Mouse (Mus musculus) heart, postnatal 0 days (tissue): ENCODE results near the gene Cacna2d4. TPM values are rescaled to one million over a fixed set of nuclear protein-coding genes. Genes with fewer than 3 reads are reported as not detected.

ENCODE experiments used
- ATAC-seq: fragments of 200-750 bp; cut with Nextera tagmentation; 2 replicates; pipeline ENCODE4 v1.8.0; 2017; ENCODE audit warnings: low read depth, moderate number of reproducible peaks, moderate library complexity; ENCODE audit not compliant: insufficient read depth
- DNase-seq: peaks from one replicate; pipeline ENCODE4 v3.0.0-alpha.2; 2016; ENCODE audit warnings: low spot score
- H3K27ac ChIP-seq: fragments of 300-500 bp; sonication (generic); 2 replicates; pipeline ENCODE4 v1.5.1; 2014; ENCODE audit warnings: low read depth, mild to moderate bottlenecking
- H3K27me3 ChIP-seq: fragments of 300-500 bp; sonication (generic); 2 replicates; pipeline ENCODE4 v1.6.1; 2014; ENCODE audit warnings: low read length, mixed read lengths; ENCODE audit not compliant: control insufficient read depth, insufficient read depth
- H3K36me3 ChIP-seq: fragments of 300-500 bp; sonication (generic); replicated peaks from 2 replicates; pipeline ENCODE4 v1.6.1; 2014; ENCODE audit warnings: low read length, mixed read lengths; ENCODE audit not compliant: control insufficient read depth, insufficient read depth
- H3K4me1 ChIP-seq: fragments of 300-500 bp; sonication (generic); 2 replicates; pipeline ENCODE4 v1.6.1; 2014; ENCODE audit warnings: antibody characterized with exemption; ENCODE audit not compliant: control insufficient read depth, insufficient read depth
- H3K4me2 ChIP-seq: fragments of 300-500 bp; sonication (generic); 2 replicates; pipeline ENCODE4 v1.6.1; 2014; ENCODE audit warnings: low read depth, mild to moderate bottlenecking, low read length, moderate library complexity
- H3K4me3 ChIP-seq: fragments of 300-500 bp; sonication (generic); 2 replicates; pipeline ENCODE4 v1.5.1; 2014; ENCODE audit warnings: low read depth, low read length
- H3K9ac ChIP-seq: fragments of 300-500 bp; sonication (generic); replicated peaks from 2 replicates; pipeline ENCODE4 v1.6.1; 2014; ENCODE audit warnings: low read depth, low read length, mixed read lengths
- H3K9me3 ChIP-seq: fragments of 300-500 bp; sonication (generic); replicated peaks from 2 replicates; pipeline ENCODE4 v1.6.1; 2016; ENCODE audit warnings: low read length; ENCODE audit not compliant: control insufficient read depth
- CTCF ChIP-seq: IDR thresholded peaks from 2 replicates; pipeline ENCODE4 v1.5.1; 2016; ENCODE audit warnings: antibody characterized with exemption, control low read depth, low read depth
- EP300 ChIP-seq: IDR thresholded peaks from 2 replicates; pipeline ENCODE4 v1.6.1; 2016; ENCODE audit warnings: antibody characterized with exemption, low read depth
- WGBS: fragments of 180-500 bp; shearing (Covaris S2); extraction: QIAGEN DNeasy Blood & Tissue Kit; methylation state at CpG from one replicate; pipeline ENCODE4 v1.1.7; 2014; 5-methylcytosine and 5-hydroxymethylcytosine counted together
- polyA plus RNA-seq: library from polyadenylated mRNA; unstranded; fragments of >200 nt; fragmentation: Nextera tagmentation; extraction: Ambion mirVana; gene quantifications from 2 replicates; pipeline ENCODE4 v1.2.1, GENCODE M21; 2015
- total RNA-seq: library from RNA; depleted of rRNA; stranded (reverse); fragments of >200 nt; gene quantifications from 2 replicates; pipeline ENCODE4 v1.2.3, GENCODE M21; 2014; ENCODE audit warnings: low replicate concordance

The Cacna2d4 gene
- total and polyA plus RNA-seq, 2 experiments from 2014 or later = not detected

GRCm38 (mm10) chr6:119318732-119319131, 82.4 kb downstream of the Cacna2d4 start:
- ATAC-seq (no peak), DNase-seq (no peak)
- no peak overlapping the region for H3K27ac ChIP-seq
- TF ChIP-seq EP300 (no peak), CTCF (no peak)
- WGBS = 79% methylated on average over 9 of the region's 9 CpGs
- no peaks in the 10 kb centered on the region for H3K36me3 ChIP-seq
- H3K4me1 ChIP-seq = no peaks in the 10 kb centered on the region
- H3K9ac ChIP-seq = no peak overlapping the region
- no peaks in the 10 kb centered on the region; the same call in 1 of the 2 replicates for H3K27me3 ChIP-seq
- H3K9me3 ChIP-seq = no peaks in the 10 kb centered on the region
- no peak overlapping the region for H3K4me3 ChIP-seq
- H3K4me2 ChIP-seq = no peak overlapping the region

GRCm38 (mm10) chr6:119319358-119319757, 83.0 kb downstream of the Cacna2d4 start:
- DNase-seq (no peak), ATAC-seq (no peak)
- Histone ChIP-seq H3K4me3 (no peak overlapping the region), H3K27ac (no peak overlapping the region), H3K9ac (no peak overlapping the region), H3K27me3 (peaks cover 3% of the 10 kb centered on the region; the same call in 1 of the 2 replicates), H3K4me2 (no peak overlapping the region), H3K9me3 (no peaks in the 10 kb centered on the region), H3K36me3 (no peaks in the 10 kb centered on the region), H3K4me1 (no peaks in the 10 kb centered on the region)
- TF ChIP-seq EP300 (no peak), CTCF (no peak)
- 73% methylated on average over 2 of the region's 2 CpGs for WGBS

GRCm38 (mm10) chr6:119320481-119320880, 84.2 kb downstream of the Cacna2d4 start:
- 24% methylated on average over 16 of the region's 16 CpGs for WGBS
- Histone ChIP-seq H3K27me3 (peaks cover 11% of the 10 kb centered on the region), H3K9ac (no peak overlapping the region), H3K36me3 (no peaks in the 10 kb centered on the region), H3K4me3 (no peak overlapping the region), H3K4me1 (no peaks in the 10 kb centered on the region), H3K27ac (no peak overlapping the region), H3K4me2 (no peak overlapping the region), H3K9me3 (no peaks in the 10 kb centered on the region)
- ATAC-seq (no peak), DNase-seq (peak; percentile 63)
- TF ChIP-seq EP300 = no peak
- no peak for TF ChIP-seq CTCF

- H3K4me3 ChIP-seq = no peak overlapping the region
- H3K9me3 ChIP-seq = no peaks in the 10 kb centered on the region
- H3K4me2 ChIP-seq = no peak overlapping the region
- H3K27ac ChIP-seq = no peak overlapping the region
- no peak overlapping the region for H3K9ac ChIP-seq
- peaks cover 22% of the 10 kb centered on the region for H3K27me3 ChIP-seq
- H3K4me1 ChIP-seq = no peaks in the 10 kb centered on the region
- WGBS = 78% methylated on average over 7 of the region's 7 CpGs
- DNase-seq (no peak), ATAC-seq (no peak)
- no peaks in the 10 kb centered on the region for H3K36me3 ChIP-seq
- TF ChIP-seq EP300 (no peak), CTCF (no peak)
These were observed 85.4 kb downstream of the Cacna2d4 start for GRCm38 (mm10) chr6:119321752-119322151.

GRCm38 (mm10) chr6:119324776-119325175, 88.5 kb downstream of the Cacna2d4 start:
- ATAC-seq = no peak
- H3K9me3 ChIP-seq = no peaks in the 10 kb centered on the region
- 55% methylated on average over 10 of the region's 10 CpGs for WGBS
- no peak overlapping the region for H3K4me3 ChIP-seq
- no peak overlapping the region for H3K9ac ChIP-seq
- TF ChIP-seq EP300 (no peak), CTCF (no peak)
- H3K36me3 ChIP-seq = no peaks in the 10 kb centered on the region
- no peak for DNase-seq
- no peak overlapping the region for H3K4me2 ChIP-seq
- peaks cover 45% of the 10 kb centered on the region for H3K27me3 ChIP-seq
- H3K4me1 ChIP-seq = peaks cover 14% of the 10 kb centered on the region; the same call in 1 of the 2 replicates
- no peak overlapping the region for H3K27ac ChIP-seq

GRCm38 (mm10) chr6:119325978-119326377, 89.7 kb downstream of the Cacna2d4 start:
- TF ChIP-seq EP300 (no peak), CTCF (no peak)

More at GRCm38 (mm10) chr6:119325978-119326377, 89.7 kb downstream of the Cacna2d4 start:
- H3K27me3 ChIP-seq = peaks cover 57% of the 10 kb centered on the region
- no peak overlapping the region for H3K9ac ChIP-seq
- H3K36me3 ChIP-seq = no peaks in the 10 kb centered on the region
- DNase-seq (no peak), ATAC-seq (no peak)
- H3K9me3 ChIP-seq = no peaks in the 10 kb centered on the region
- H3K27ac ChIP-seq = no peak overlapping the region
- peaks cover 18% of the 10 kb centered on the region; the same call in 1 of the 2 replicates for H3K4me1 ChIP-seq
- no peak overlapping the region for H3K4me3 ChIP-seq
- 62% methylated on average over 6 of the region's 6 CpGs for WGBS
- H3K4me2 ChIP-seq = no peak overlapping the region
